Mouse (Mus musculus) layer of hippocampus, postnatal 10 days (tissue): ENCODE measurements at regions not wholly inside any gene's neighbourhood (a gene's known extent, or its start where the extent isn't known, plus 50 kb on each side); places are given as distances from the start of the nearest gene placed in this dataset.

Experiments used
- DNase-seq, 2 experiments: peaks; one replicate each; pipeline ENCODE4 v3.0.0; 2021; ENCODE audit warnings: low spot score in 2 of 2

DNA sequence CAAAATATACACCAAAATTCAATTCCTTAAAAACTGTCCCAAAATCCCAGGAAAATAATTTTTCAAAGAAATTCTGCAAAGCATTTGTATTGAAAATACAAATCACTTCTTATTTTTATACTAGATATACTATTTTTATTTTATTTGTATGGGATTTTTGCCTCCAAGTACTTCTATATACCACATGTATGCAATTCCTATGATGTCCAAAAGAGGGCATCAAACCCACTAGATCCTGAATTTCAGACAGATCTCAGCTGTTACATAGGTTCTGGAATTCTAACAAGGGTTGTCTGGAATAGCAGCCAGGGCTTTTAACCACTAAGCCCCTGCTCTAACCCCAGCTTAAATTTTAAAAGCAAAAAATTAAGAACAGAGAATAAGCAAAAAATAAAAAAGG is 185.2 kb upstream of the Dgkb start:
- DNase-seq: no peak

- DNase-seq: peak in 1 of 2 experiments; percentile 18
These were observed 184.2 kb upstream of the Dgkb start for GRCm38 (mm10) chr12:37633286-37633685.

DNA sequence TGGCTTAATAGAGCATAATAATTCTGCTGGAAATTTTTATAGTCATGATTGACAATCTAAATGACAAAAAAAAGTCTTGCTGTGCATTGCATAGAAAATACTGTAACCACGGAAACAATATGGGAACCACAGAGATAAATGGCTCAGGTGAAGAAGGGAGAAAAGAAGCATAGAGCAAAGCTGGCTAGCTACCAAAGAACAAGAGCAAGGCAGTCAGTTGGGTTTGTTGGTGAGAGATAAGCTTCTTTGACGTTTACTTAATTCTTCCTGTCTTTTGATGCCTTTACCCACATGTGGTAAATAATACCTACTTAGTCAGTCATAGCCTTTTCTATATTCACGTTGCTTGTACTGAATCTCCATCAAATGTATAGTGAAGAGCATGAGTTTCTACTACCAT is 171.3 kb upstream of the Dgkb start:
- DNase-seq: no peak

- DNase-seq: no peak
These were observed 164.2 kb upstream of the Dgkb start for GRCm38 (mm10) chr12:37653287-37653686.

DNA sequence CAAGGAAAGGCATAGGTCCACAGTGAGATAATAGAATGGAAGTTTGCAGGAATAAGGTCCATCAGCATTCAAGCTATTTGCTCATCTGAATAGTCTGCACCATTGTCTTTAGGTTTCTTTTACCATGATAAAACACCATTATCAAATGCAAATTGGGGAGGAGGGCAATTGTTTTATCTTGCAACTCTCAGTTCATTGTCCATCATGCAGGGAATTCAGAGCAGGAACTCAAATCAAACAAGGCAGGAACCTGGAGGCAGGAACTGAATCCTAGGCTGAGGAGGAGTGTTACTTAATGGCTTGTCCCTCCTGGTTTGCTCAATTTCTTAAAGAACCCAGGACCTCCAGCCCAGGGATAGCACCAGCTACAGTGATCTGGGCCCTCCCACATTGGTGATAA is 163.3 kb upstream of the Dgkb start:
- no peak for DNase-seq

DNA sequence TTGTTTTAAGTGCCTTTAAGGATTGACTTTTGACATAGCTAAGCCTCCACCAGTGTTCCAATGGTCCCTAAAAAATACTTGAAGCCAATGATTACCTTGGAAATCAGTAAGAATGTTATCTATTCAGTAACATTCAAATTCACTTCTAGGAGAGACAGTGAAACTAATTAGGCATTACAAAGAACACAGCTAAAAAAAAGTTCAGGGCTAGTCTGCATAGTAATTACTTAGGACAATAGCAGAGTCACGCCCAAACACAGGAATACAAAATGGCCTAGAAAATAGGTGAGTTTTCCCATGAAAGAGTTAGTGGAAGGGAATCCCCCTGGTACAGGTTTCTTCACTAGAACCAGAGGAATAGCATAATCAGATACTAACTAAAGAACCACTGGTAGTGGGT is 157.5 kb upstream of the Dgkb start:
- no peak for DNase-seq

DNA sequence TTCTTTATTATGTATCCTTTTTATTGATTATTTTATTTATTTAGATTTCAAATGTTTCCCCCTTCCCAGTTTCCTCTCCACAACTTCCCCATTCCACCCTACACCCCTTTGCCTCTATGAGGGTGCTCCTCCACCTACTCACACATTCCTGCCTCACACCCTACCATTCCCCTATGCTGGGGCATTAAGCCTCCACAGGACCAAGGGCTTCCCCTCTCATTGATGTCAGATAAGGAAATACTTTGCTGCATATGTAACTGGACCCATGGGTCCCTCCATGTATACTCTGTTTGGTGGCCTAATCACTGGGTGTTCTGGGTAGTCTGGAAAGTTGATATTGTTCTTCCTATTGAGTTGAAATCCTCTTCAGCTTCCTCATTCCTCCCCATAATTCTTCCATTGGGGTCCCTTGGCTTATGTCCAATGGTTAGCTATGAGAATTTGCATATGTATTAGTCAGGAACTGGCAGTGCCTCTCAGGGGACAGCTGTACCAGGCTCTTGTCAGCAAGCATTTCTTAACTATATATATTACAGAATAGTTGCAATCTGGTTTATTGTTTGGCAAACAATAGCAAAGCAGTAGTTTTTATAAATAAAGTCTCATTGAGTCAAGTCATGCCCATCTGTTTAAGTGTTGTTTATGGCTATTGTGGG is 134.9 kb upstream of the Dgkb start:
- no peak for DNase-seq

- DNase-seq: no peak
These were observed 124.9 kb upstream of the Dgkb start for GRCm38 (mm10) chr12:37692584-37692983.
